Mouse (Mus musculus) limb, embryonic 12.5 days (tissue): ENCODE measurements around the gene Pias1. TPM values are rescaled to one million over a fixed set of nuclear protein-coding genes. Genes with fewer than 3 reads are reported as not detected.

Experiments
- ATAC-seq: fragments of 200-750 bp; cut with Nextera tagmentation; 2 replicates; pipeline ENCODE4 v1.8.0; 2017; ENCODE audit warnings: low read depth, moderate TSS enrichment; ENCODE audit not compliant: insufficient number of reproducible peaks, insufficient read depth, low FRiP score, low TSS enrichment
- H3K27ac ChIP-seq: fragments of 300-500 bp; sonication (generic); 2 replicates; pipeline ENCODE4 v1.5.1; 2016; ENCODE audit warnings: mild to moderate bottlenecking, moderate library complexity
- H3K27me3 ChIP-seq: fragments of 300-500 bp; sonication (generic); 2 replicates; pipeline ENCODE4 v1.6.1; 2016; ENCODE audit warnings: mild to moderate bottlenecking, moderate library complexity
- H3K36me3 ChIP-seq: fragments of 300-500 bp; sonication (generic); 2 replicates; pipeline ENCODE4 v1.6.1; 2016; ENCODE audit warnings: mild to moderate bottlenecking, moderate library complexity
- H3K4me1 ChIP-seq: fragments of 300-500 bp; sonication (generic); replicated peaks from 2 replicates; pipeline ENCODE4 v1.6.1; 2016
- H3K4me2 ChIP-seq: fragments of 300-500 bp; sonication (generic); 2 replicates; pipeline ENCODE4 v1.6.1; 2016; ENCODE audit warnings: mild to moderate bottlenecking, moderate library complexity
- H3K4me3 ChIP-seq: fragments of 300-500 bp; sonication (generic); replicated peaks from 2 replicates; pipeline ENCODE4 v1.5.1; 2016; ENCODE audit warnings: mild to moderate bottlenecking
- H3K9ac ChIP-seq: fragments of 300-500 bp; sonication (generic); replicated peaks from 2 replicates; pipeline ENCODE4 v1.6.1; 2016; ENCODE audit warnings: mild to moderate bottlenecking, moderate library complexity
- H3K9me3 ChIP-seq: fragments of 300-500 bp; sonication (generic); 2 replicates; pipeline ENCODE4 v1.6.1; 2016; ENCODE audit warnings: mild to moderate bottlenecking, moderate library complexity
- WGBS: fragments of 180-500 bp; shearing (Covaris S2); methylation state at CpG from one replicate; pipeline ENCODE4 v1.1.7; 2016; 5-methylcytosine and 5-hydroxymethylcytosine counted together
- polyA plus RNA-seq: library from polyadenylated mRNA; unstranded; fragments of >200 nt; fragmentation: Nextera tagmentation; extraction: Ambion mirVana; gene quantifications from 2 replicates; pipeline ENCODE4 v1.2.1, GENCODE M21; 2016

Pias1 gene
- polyA plus RNA-seq, 1 experiment from 2014 or later: 50.2 TPM

DNA sequence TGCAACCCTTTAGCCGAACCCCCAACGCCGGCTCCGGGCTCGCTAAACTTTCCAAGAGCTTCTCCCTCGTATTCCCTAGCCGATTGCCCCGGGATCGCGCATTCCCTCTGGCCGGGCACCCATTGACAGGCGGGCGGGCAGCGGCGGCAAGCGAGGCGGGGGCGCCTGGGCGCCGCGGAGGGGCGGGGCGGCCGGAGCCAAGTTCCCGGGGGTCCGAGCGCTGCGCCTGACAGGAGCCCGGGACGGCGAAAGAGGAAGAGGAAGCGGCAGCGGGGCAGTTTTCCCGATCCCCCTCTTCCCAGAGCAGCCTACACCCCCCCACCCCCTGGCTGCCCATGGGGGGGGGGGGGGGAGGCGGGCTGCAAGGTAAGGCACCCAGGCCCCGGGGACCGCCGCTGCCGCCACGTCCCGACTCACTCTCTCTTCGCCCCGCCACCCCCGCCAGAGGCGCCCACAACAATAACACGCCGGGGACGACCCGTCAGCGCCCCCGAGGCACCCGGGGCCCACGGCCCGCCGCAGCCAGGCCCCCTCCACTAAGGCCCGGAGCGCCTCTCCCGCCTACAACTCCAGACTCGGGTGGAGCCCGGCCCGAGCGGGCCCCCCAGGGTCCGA is 7.5 kb downstream of the Pias1 start:
- Histone ChIP-seq H3K4me1 (peaks cover 14% of the 10 kb centered on the region), H3K27me3 (no peaks in the 10 kb centered on the region), H3K27ac (peak overlapping the region; percentile 97), H3K36me3 (no peaks in the 10 kb centered on the region), H3K9ac (peak overlapping the region; percentile 91), H3K4me2 (peak overlapping the region; percentile 85), H3K4me3 (peak overlapping the region; percentile 92), H3K9me3 (no peaks in the 10 kb centered on the region)
- 1% methylated on average over 49 of the region's 63 CpGs for WGBS
- ATAC-seq: 0 out of 2 replicates have a peak, but pooled peaks have one; percentile 9

- peak overlapping the region; percentile 97 for H3K27ac ChIP-seq
- peak overlapping the region; percentile 92 for H3K4me3 ChIP-seq
These were observed 8.1 kb downstream of the Pias1 start for GRCm38 (mm10) chr9:62979461-62980161.

GRCm38 (mm10) chr9:62977152-62977551 is 10.6 kb downstream of the Pias1 start:
- Histone ChIP-seq H3K27me3 (no peaks in the 10 kb centered on the region), H3K4me3 (no peak overlapping the region), H3K4me1 (peaks cover 14% of the 10 kb centered on the region), H3K9me3 (no peaks in the 10 kb centered on the region), H3K36me3 (no peaks in the 10 kb centered on the region), H3K9ac (no peak overlapping the region), H3K4me2 (no peak overlapping the region), H3K27ac (no peak overlapping the region)
- no peak for ATAC-seq
- 55% methylated on average over 4 of the region's 4 CpGs for WGBS

More at GRCm38 (mm10) chr9:62979461-62980161, 8.1 kb downstream of the Pias1 start:
- no peaks in the 10 kb centered on the region for H3K36me3 ChIP-seq
- H3K9ac ChIP-seq: peak overlapping the region; percentile 91
- H3K9me3 ChIP-seq: no peaks in the 10 kb centered on the region
- ATAC-seq: no peak
- peaks cover 14% of the 10 kb centered on the region for H3K4me1 ChIP-seq
- peak overlapping the region; percentile 85 for H3K4me2 ChIP-seq
- WGBS: 3% methylated on average over 17 of the region's 17 CpGs
- no peaks in the 10 kb centered on the region for H3K27me3 ChIP-seq

DNA sequence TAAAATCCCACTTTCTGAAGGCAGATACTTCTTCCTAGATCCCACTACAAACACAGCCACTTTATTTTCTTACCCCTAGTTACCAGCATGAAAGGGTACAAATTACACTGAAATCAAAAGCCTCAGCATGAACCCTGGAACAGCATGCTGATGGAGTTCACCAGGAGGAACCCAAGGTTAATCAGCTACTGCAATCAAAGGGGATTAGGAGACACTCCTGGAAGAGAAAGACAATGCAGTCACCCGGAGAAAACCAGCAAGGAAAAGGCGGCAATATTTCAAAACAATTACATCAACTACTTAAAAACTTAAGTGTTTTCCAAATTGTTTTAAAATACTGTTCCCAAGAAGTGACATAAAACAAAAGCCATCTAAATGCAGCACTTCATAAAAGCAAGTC is 11.9 kb downstream of the Pias1 start:
- ATAC-seq: no peak
- Histone ChIP-seq H3K4me1 (peaks cover 11% of the 10 kb centered on the region), H3K4me2 (no peak overlapping the region), H3K36me3 (no peaks in the 10 kb centered on the region), H3K9me3 (no peaks in the 10 kb centered on the region), H3K27ac (no peak overlapping the region), H3K4me3 (no peak overlapping the region), H3K9ac (no peak overlapping the region), H3K27me3 (no peaks in the 10 kb centered on the region)
- 41% methylated on average over 2 of the region's 2 CpGs for WGBS

GRCm38 (mm10) chr9:62974439-62974838 is 13.3 kb downstream of the Pias1 start:
- ATAC-seq: no peak
- H3K36me3 ChIP-seq: no peaks in the 10 kb centered on the region
- whole genome bisulfite sequencing: 94% methylated on average over 2 of the region's 2 CpGs

GRCm38 (mm10) chr9:62972073-62972745 is 15.5 kb downstream of the Pias1 start:
- ATAC-seq: no peak
- no peaks in the 10 kb centered on the region for H3K9me3 ChIP-seq
- 56% methylated on average over 10 of the region's 10 CpGs for whole genome bisulfite sequencing

More at GRCm38 (mm10) chr9:62974439-62974838, 13.3 kb downstream of the Pias1 start:
- Histone ChIP-seq H3K9ac (no peak overlapping the region), H3K4me1 (peaks cover 11% of the 10 kb centered on the region), H3K27me3 (no peaks in the 10 kb centered on the region), H3K4me3 (no peak overlapping the region), H3K4me2 (no peak overlapping the region), H3K27ac (no peak overlapping the region), H3K9me3 (no peaks in the 10 kb centered on the region)

GRCm38 (mm10) chr9:62970345-62970744 is 17.4 kb downstream of the Pias1 start:
- H3K9ac ChIP-seq: no peak overlapping the region
- no peak overlapping the region for H3K4me3 ChIP-seq
- no peak overlapping the region for H3K4me2 ChIP-seq
- no peaks in the 10 kb centered on the region for H3K36me3 ChIP-seq
- H3K27ac ChIP-seq: no peak overlapping the region
- peaks cover 6% of the 10 kb centered on the region for H3K4me1 ChIP-seq
- H3K9me3 ChIP-seq: no peaks in the 10 kb centered on the region
- no peak for ATAC-seq
- H3K27me3 ChIP-seq: no peaks in the 10 kb centered on the region

More at GRCm38 (mm10) chr9:62972073-62972745, 15.5 kb downstream of the Pias1 start:
- peaks cover 6% of the 10 kb centered on the region for H3K4me1 ChIP-seq
- H3K27ac ChIP-seq: no peak overlapping the region
- H3K4me3 ChIP-seq: no peak overlapping the region
- H3K4me2 ChIP-seq: no peak overlapping the region
- H3K27me3 ChIP-seq: no peaks in the 10 kb centered on the region
- H3K36me3 ChIP-seq: no peaks in the 10 kb centered on the region
- no peak overlapping the region for H3K9ac ChIP-seq

- no peaks in the 10 kb centered on the region for H3K36me3 ChIP-seq
- H3K4me3 ChIP-seq: no peak overlapping the region
- H3K9me3 ChIP-seq: no peaks in the 10 kb centered on the region
- no peaks in the 10 kb centered on the region for H3K27me3 ChIP-seq
- 93% methylated on average over 3 of the region's 3 CpGs for WGBS
- H3K9ac ChIP-seq: no peak overlapping the region
- H3K4me2 ChIP-seq: no peak overlapping the region
- no peak overlapping the region for H3K27ac ChIP-seq
- peaks cover 6% of the 10 kb centered on the region for H3K4me1 ChIP-seq
- no peak for ATAC-seq
These were observed 21.7 kb downstream of the Pias1 start for GRCm38 (mm10) chr9:62966018-62966417.

- no peaks in the 10 kb centered on the region for H3K9me3 ChIP-seq
- H3K4me3 ChIP-seq: no peak overlapping the region
- no peaks in the 10 kb centered on the region for H3K27me3 ChIP-seq
- no peak for ATAC-seq
- H3K4me1 ChIP-seq: peaks cover 17% of the 10 kb centered on the region
- no peak overlapping the region for H3K4me2 ChIP-seq
- H3K27ac ChIP-seq: no peak overlapping the region
- peaks cover 17% of the 10 kb centered on the region for H3K36me3 ChIP-seq
- no peak overlapping the region for H3K9ac ChIP-seq
These were observed 35.0 kb downstream of the Pias1 start for GRCm38 (mm10) chr9:62952713-62953112.

DNA sequence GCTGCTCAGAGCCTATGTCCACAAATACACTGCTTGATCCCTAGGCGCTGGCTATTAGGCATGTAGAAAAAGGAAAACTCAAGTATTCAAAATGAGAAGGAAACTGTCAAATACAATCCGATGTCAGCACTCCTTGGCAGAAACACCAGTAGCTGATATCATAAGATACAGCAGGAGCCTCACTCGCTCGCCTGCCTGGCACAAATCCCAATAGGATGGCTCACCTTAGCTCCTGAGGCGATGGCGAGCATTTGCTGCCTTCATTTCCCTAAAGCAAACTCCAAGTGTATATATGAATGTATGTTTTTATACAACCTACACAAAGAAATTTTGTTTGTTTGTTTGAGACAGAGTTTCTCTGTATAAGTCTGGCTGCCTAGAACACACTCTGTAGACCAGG is 42.4 kb downstream of the Pias1 start:
- H3K4me2 ChIP-seq: no peak overlapping the region
- no peak overlapping the region for H3K4me3 ChIP-seq
- peaks cover 14% of the 10 kb centered on the region; the same call in 1 of the 2 replicates for H3K36me3 ChIP-seq
- peaks cover 4% of the 10 kb centered on the region for H3K4me1 ChIP-seq
- H3K9me3 ChIP-seq: no peaks in the 10 kb centered on the region
- no peak for ATAC-seq
- 94% methylated on average over 6 of the region's 6 CpGs for WGBS
- H3K27me3 ChIP-seq: no peaks in the 10 kb centered on the region
- no peak overlapping the region for H3K27ac ChIP-seq
- H3K9ac ChIP-seq: no peak overlapping the region

DNA sequence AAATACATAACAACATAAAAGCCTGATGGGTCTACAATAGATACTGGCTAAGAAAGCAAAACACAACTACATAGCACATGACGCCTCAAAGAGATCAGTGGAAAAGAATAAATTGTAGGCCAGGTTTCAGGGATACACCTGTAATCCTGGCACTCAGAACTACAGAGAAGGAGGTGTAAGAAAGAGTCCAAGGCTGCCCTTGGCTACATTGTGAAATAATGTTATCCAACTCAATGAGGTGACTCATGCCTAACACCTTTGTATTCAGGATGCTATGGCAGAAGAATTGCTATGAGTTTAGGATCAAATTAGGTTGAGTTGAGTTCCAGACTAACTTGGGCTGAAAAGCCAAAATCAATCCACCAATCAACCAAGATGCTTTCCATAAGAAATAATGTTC is 43.7 kb downstream of the Pias1 start:
- no peak for ATAC-seq
- Histone ChIP-seq H3K27ac (no peak overlapping the region), H3K4me2 (no peak overlapping the region), H3K9ac (no peak overlapping the region), H3K9me3 (no peaks in the 10 kb centered on the region), H3K4me3 (no peak overlapping the region), H3K36me3 (peaks cover 7% of the 10 kb centered on the region; the same call in 1 of the 2 replicates), H3K4me1 (peaks cover 4% of the 10 kb centered on the region), H3K27me3 (no peaks in the 10 kb centered on the region)
- 89% methylated on average over 1 of the region's 1 CpGs for whole genome bisulfite sequencing
